Mouse (Mus musculus): ENCODE measurements around the gene Olfr1366. TPM values are rescaled to one million over a fixed set of nuclear protein-coding genes. Genes with fewer than 3 reads are reported as not detected.

Olfr1366 gene
- polyA plus RNA-seq, 1 experiment from 2014 or later = 0.06 TPM

DNA sequence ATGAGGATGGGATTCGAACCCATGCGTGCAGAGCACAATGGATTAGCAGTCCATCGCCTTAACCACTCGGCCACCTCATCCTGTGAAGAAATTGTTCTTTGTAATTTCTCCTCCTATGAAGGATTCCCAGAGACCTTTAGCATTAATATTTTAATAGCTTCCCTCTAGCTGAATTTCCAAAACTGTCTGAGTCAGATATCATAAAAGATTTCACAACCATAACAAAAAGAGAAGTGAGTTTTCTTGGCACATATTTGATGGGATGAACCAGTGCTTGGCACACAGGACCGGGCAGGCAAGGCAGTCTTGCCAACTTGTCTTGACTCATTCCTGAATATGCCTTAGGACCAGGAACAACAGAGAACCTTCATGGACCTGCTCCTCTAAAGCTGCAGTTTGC lies 49.8 kb downstream of the Olfr1366 start:
- Histone ChIP-seq H3K27ac (ENCODE audit: low read length) (no peak overlapping the region), H3K9me3 (ENCODE audit: low read length) (no peaks in the 10 kb centered on the region), H3K9ac (replicated peaks; ENCODE audit: low read depth) (no peak overlapping the region), H3K4me2 (replicated peaks; ENCODE audit: low read depth, low read length) (no peak overlapping the region), H3K4me3 (ENCODE audit: low read depth, low read length) (no peak overlapping the region), H3K27me3 (replicated peaks; ENCODE audit: insufficient read depth, low read length) (no peaks in the 10 kb centered on the region), H3K4me1 (ENCODE audit: insufficient read depth, low read depth, low read length) (no peaks in the 10 kb centered on the region), H3K36me3 (ENCODE audit: insufficient read depth, low read length) (no peaks in the 10 kb centered on the region)
- TF ChIP-seq CTCF (IDR thresholded peaks at IDR 0.05) (no peak), EP300 (IDR thresholded peaks at IDR 0.05) (no peak)
- DNase-seq (ENCODE audit: low spot score) (no peak), ATAC-seq (no peak)
- WGBS = 89% methylated on average over 5 of the region's 5 CpGs

GRCm38 (mm10) chr13:21486881-21487280 lies 55.7 kb downstream of the Olfr1366 start:
- no peak for ATAC-seq
- 88% methylated on average over 1 of the region's 1 CpGs for WGBS

More at GRCm38 (mm10) chr13:21486881-21487280, 55.7 kb downstream of the Olfr1366 start:
- no peak overlapping the region for H3K27ac ChIP-seq (ENCODE audit: low read length)
- H3K9me3 ChIP-seq (ENCODE audit: low read length) = no peaks in the 10 kb centered on the region
- H3K4me3 ChIP-seq (ENCODE audit: low read depth, low read length) = no peak overlapping the region
- H3K4me2 ChIP-seq (replicated peaks; ENCODE audit: low read depth, low read length) = no peak overlapping the region
- TF ChIP-seq CTCF (IDR thresholded peaks at IDR 0.05) (no peak), EP300 (IDR thresholded peaks at IDR 0.05) (no peak)
- H3K36me3 ChIP-seq (ENCODE audit: insufficient read depth, low read length) = no peaks in the 10 kb centered on the region
- DNase-seq (ENCODE audit: low spot score) = no peak
- H3K9ac ChIP-seq (replicated peaks; ENCODE audit: low read depth) = no peak overlapping the region
- H3K27me3 ChIP-seq (replicated peaks; ENCODE audit: insufficient read depth, low read length) = no peaks in the 10 kb centered on the region
- no peaks in the 10 kb centered on the region for H3K4me1 ChIP-seq (ENCODE audit: insufficient read depth, low read depth, low read length)

Other genes with a start within 250 kb of the Olfr1366 start
- gene Gpx6, start 230.7 kb downstream of the Olfr1366 start, polyA plus RNA-seq (2015; fragmentation: Nextera tagmentation; extraction: Ambion mirVana) = 0.21 and 0.27 TPM in 2 replicates
- gene Olfr1367, start 195.9 kb downstream of the Olfr1366 start, polyA plus RNA-seq (2015; fragmentation: Nextera tagmentation; extraction: Ambion mirVana) = not detected in 2 replicates
- 6.4 and 6.8 TPM in 2 replicates for gene Zscan12, start 180.0 kb downstream of the Olfr1366 start, polyA plus RNA-seq (2015; fragmentation: Nextera tagmentation; extraction: Ambion mirVana)
- 46.3 and 54.3 TPM in 2 replicates for gene Zkscan3, start 140.1 kb downstream of the Olfr1366 start, polyA plus RNA-seq (2015; fragmentation: Nextera tagmentation; extraction: Ambion mirVana)
- gene Pgbd1, start 101.8 kb downstream of the Olfr1366 start, polyA plus RNA-seq (2015; fragmentation: Nextera tagmentation; extraction: Ambion mirVana) = 0.87 TPM in 2 replicates
- gene Zscan26, start 89.1 kb downstream of the Olfr1366 start, polyA plus RNA-seq (2015; fragmentation: Nextera tagmentation; extraction: Ambion mirVana) = 30.2 and 33.0 TPM in 2 replicates
- gene Nkapl, start 74.3 kb downstream of the Olfr1366 start, polyA plus RNA-seq (2015; fragmentation: Nextera tagmentation; extraction: Ambion mirVana) = 9.1 and 10.5 TPM in 2 replicates
- 5.1 and 5.2 TPM in 2 replicates for gene Zkscan4, start 63.9 kb downstream of the Olfr1366 start, polyA plus RNA-seq (2015; fragmentation: Nextera tagmentation; extraction: Ambion mirVana)
- gene Gm10065, start 63.4 kb downstream of the Olfr1366 start, polyA plus RNA-seq (2015; fragmentation: Nextera tagmentation; extraction: Ambion mirVana) = not detected in 2 replicates
- gene AK157302, start 47.6 kb downstream of the Olfr1366 start, polyA plus RNA-seq (2015; fragmentation: Nextera tagmentation; extraction: Ambion mirVana) = 0.31 and 0.39 TPM in 2 replicates
- gene Gm11273, start 41.4 kb downstream of the Olfr1366 start, polyA plus RNA-seq (2015; fragmentation: Nextera tagmentation; extraction: Ambion mirVana) = 3.3 and 5.8 TPM in 2 replicates
- 3.1 and 3.4 TPM in 2 replicates for gene Zkscan8, start 11.7 kb downstream of the Olfr1366 start, polyA plus RNA-seq (2015; fragmentation: Nextera tagmentation; extraction: Ambion mirVana)
- gene Olfr1535, start 17.1 kb upstream of the Olfr1366 start, polyA plus RNA-seq (2015; fragmentation: Nextera tagmentation; extraction: Ambion mirVana) = 0.05 TPM in 1 of 2 replicates, not detected in the other
- not detected in 2 replicates for gene Olfr1364, start 39.0 kb upstream of the Olfr1366 start, polyA plus RNA-seq (2015; fragmentation: Nextera tagmentation; extraction: Ambion mirVana)
- gene Olfr1362, start 71.2 kb upstream of the Olfr1366 start, polyA plus RNA-seq (2015; fragmentation: Nextera tagmentation; extraction: Ambion mirVana) = not detected in 2 replicates
- gene Olfr11, start 99.7 kb upstream of the Olfr1366 start, polyA plus RNA-seq (2015; fragmentation: Nextera tagmentation; extraction: Ambion mirVana) = not detected in 2 replicates
- gene Olfr1361, start 120.6 kb upstream of the Olfr1366 start, polyA plus RNA-seq (2015; fragmentation: Nextera tagmentation; extraction: Ambion mirVana) = not detected in 2 replicates
- not detected in 2 replicates for gene Olfr1360, start 134.6 kb upstream of the Olfr1366 start, polyA plus RNA-seq (2015; fragmentation: Nextera tagmentation; extraction: Ambion mirVana)
- gene Olfr1359, start 155.3 kb upstream of the Olfr1366 start, polyA plus RNA-seq (2015; fragmentation: Nextera tagmentation; extraction: Ambion mirVana) = not detected in 2 replicates
- gene Hist1h2bl, start 173.3 kb upstream of the Olfr1366 start, polyA plus RNA-seq (2015; fragmentation: Nextera tagmentation; extraction: Ambion mirVana) = not detected in 2 replicates
- 5.4 TPM in 1 of 2 replicates, not detected in the other for gene Hist1h2ai, start 173.6 kb upstream of the Olfr1366 start, polyA plus RNA-seq (2015; fragmentation: Nextera tagmentation; extraction: Ambion mirVana)
- 2.0 TPM in 1 of 2 replicates, not detected in the other for gene Hist1h3h, start 174.9 kb upstream of the Olfr1366 start, polyA plus RNA-seq (2015; fragmentation: Nextera tagmentation; extraction: Ambion mirVana)
- gene Hist1h2bm, start 179.2 kb upstream of the Olfr1366 start, polyA plus RNA-seq (2015; fragmentation: Nextera tagmentation; extraction: Ambion mirVana) = 0.66 and 0.67 TPM in 2 replicates
- gene Hist1h4j, start 192.3 kb upstream of the Olfr1366 start, polyA plus RNA-seq (2015; fragmentation: Nextera tagmentation; extraction: Ambion mirVana) = not detected in 2 replicates
- 0.84 and 0.89 TPM in 2 replicates for gene Hist1h4k, start 207.7 kb upstream of the Olfr1366 start, polyA plus RNA-seq (2015; fragmentation: Nextera tagmentation; extraction: Ambion mirVana)
- gene Hist1h2ak, start 211.0 kb upstream of the Olfr1366 start, polyA plus RNA-seq (2015; fragmentation: Nextera tagmentation; extraction: Ambion mirVana) = 7.5 and 9.4 TPM in 2 replicates
- 1.1 and 1.3 TPM in 2 replicates for gene Hist1h2bn, start 211.3 kb upstream of the Olfr1366 start, polyA plus RNA-seq (2015; fragmentation: Nextera tagmentation; extraction: Ambion mirVana)
- gene Hist1h1b, start 237.8 kb upstream of the Olfr1366 start, polyA plus RNA-seq (2015; fragmentation: Nextera tagmentation; extraction: Ambion mirVana) = 1.4 and 2.4 TPM in 2 replicates
- gene Hist1h3i, start 240.6 kb upstream of the Olfr1366 start, polyA plus RNA-seq (2015; fragmentation: Nextera tagmentation; extraction: Ambion mirVana) = 14.5 and 16.9 TPM in 2 replicates
- 1.3 TPM in 1 of 2 replicates, not detected in the other for gene Hist1h2an, start 244.4 kb upstream of the Olfr1366 start, polyA plus RNA-seq (2015; fragmentation: Nextera tagmentation; extraction: Ambion mirVana)
- gene Hist1h2bp, start 244.7 kb upstream of the Olfr1366 start, polyA plus RNA-seq (2015; fragmentation: Nextera tagmentation; extraction: Ambion mirVana) = 0.61 and 0.95 TPM in 2 replicates